Mouse (Mus musculus): ENCODE measurements at regions not wholly inside any gene's neighbourhood (a gene's known extent, or its start where the extent isn't known, plus 50 kb on each side); places are given as distances from the start of the nearest gene placed in this dataset.

GRCm38 (mm10) chr11:79881812-79882211 lies 80.4 kb downstream of the Utp6 start:
- no peak for DNase-seq (ENCODE audit: low spot score)

GRCm38 (mm10) chr11:79878091-79878490 lies 84.1 kb downstream of the Utp6 start:
- DNase-seq (ENCODE audit: low spot score) = peak; percentile 58

GRCm38 (mm10) chr11:79877184-79877745 lies 84.9 kb downstream of the Utp6 start:
- peak; percentile 50 for DNase-seq (ENCODE audit: low spot score)

GRCm38 (mm10) chr11:79871783-79872628 lies 90.2 kb downstream of the Utp6 start:
- no peak for DNase-seq (ENCODE audit: low spot score)

- peak; percentile 63 for DNase-seq (ENCODE audit: low spot score)
Observed at GRCm38 (mm10) chr11:79870189-79870588, 92.0 kb downstream of the Utp6 start.

- no peak for DNase-seq (ENCODE audit: low spot score)
Observed at GRCm38 (mm10) chr11:79869009-79869408, 93.2 kb downstream of the Utp6 start.

DNA sequence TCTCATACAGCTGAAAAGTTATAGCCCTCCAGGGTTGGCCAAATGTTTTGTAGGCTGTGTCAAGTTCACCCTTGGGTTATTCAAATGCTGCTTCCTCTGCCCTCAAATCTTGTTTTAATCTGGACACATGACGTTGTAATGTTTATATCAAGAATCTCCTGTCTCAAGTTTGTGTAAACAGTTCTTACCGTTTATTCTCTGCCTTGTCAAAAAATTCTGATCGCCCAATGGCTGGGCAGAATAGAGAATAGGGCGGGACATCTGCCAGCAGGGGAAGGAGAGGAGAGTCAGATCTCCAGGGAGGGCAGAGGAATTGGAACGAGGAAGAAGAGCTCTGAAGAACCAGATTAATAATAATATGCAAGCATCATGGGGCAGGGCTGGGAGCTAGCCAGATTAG lies 97.4 kb downstream of the Utp6 start:
- DNase-seq (ENCODE audit: low spot score) = peak; percentile 41

- no peak for DNase-seq (ENCODE audit: low spot score)
Observed at GRCm38 (mm10) chr11:79863487-79864175, 98.6 kb downstream of the Utp6 start.

DNA sequence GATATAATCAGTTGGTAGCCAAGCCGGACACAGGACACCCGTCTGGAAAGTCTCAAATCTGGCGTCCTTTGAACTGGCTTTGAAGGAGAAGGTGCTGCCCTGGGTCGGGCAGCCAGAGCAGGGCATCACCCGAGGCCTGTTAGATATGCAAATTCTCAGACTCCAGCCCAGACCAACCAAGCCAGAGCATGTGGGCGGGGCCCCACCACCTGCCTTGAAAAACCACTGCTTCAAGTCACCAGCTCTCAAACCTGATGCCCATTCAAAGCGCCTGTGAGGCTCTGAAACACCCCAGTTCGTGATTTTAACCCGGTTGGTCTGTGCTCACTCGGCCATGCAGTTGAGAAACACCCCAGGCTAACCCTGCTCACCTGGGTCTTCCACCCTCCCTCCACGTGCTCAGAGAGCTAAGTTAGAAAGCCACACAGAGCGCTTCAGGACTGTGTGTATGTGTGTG lies 101.6 kb downstream of the Utp6 start:
- DNase-seq (ENCODE audit: low spot score) = no peak

- no peak for DNase-seq (ENCODE audit: low spot score)
Observed at GRCm38 (mm10) chr11:79856376-79856775, 105.8 kb downstream of the Utp6 start.

DNA sequence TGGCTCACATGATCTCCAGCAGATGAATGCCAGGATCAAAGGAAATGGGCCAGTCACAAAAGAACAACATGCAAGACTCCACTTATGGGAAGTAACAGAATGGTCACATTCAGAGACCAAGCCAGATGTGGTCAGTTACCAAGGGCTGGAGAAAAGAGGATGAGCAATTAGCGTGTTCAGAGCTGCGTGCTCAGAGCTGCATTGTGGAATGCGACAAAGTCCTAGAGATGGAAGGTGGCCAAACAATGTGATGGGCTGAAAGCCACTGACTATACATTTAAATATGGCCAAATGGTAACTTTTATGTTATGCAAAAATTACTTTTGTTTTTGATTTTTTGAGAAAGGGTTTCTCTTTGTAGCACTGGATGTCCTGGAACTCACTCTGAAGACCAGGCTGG lies 112.6 kb downstream of the Utp6 start:
- no peak for DNase-seq (ENCODE audit: low spot score)

- DNase-seq (ENCODE audit: low spot score) = no peak
Observed at GRCm38 (mm10) chr11:79844436-79844835, 117.8 kb downstream of the Utp6 start.

- no peak for DNase-seq (ENCODE audit: low spot score)
Observed at GRCm38 (mm10) chr11:79843021-79843420, 119.2 kb downstream of the Utp6 start.

DNA sequence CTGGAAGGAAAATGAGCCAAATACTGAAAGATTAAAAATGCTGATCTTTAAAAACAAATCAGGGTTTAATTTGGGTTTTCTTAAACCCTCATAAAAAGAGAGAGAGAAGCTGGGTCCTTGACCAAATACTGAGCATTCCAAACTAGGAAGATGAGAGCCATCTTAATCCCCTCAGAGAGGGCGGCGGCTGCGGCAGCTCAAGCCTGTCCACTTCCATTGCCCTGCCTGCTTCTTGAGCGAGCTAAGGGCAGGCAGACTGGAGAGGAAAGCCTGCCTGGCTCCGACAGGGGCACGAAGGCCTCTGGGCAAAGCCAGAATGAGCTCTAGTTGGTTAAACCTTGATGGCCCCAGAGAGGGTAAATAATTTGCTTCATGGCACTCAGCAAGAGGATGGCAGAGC lies 122.2 kb downstream of the Utp6 start:
- no peak for DNase-seq (ENCODE audit: low spot score)

- no peak for DNase-seq (ENCODE audit: low spot score)
Observed at GRCm38 (mm10) chr11:79838051-79838450, 124.1 kb downstream of the Utp6 start.

DNA sequence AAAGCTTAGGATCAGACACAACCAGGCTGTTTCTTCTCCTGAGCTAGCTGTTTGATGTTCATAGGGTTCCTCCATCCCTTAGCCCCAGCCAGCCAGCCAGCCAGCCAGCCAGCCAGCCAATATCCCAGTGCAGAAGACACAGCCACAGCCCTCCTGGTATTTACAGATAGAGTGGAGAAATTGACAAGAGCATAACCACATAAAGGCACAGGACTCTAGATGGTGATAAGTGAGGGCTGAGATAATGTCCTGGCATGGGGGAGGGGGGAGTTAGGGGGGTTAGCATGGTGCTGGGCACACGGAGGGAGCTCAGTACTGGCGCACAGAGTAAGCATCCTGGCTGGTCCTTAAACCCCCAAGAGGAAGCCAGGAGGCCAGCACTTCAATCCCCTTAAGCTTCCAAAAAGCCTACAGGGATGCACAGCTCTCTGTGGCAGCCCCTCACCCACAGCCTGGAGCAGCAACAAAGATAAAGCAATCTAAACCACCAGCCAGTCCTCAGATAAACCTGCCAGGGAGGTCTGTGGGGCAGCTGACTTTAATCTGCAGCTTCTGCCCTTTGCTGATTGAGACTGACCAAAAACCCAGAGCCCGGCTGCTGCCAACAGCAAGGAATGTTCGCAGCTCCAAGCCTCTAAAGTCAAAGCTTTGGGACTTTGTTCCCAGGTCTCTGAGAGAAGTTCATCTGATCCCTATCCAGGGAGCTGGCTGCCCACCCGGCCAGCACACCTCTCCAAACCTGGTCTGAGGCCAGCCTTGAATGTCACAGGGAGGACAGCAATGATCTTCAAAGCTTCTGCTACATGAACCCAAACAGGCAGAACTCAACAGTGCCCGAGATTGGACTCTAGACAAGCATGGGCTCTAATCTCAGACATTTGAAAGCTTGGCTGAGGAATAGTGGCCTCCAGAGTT lies 124.9 kb downstream of the Utp6 start:
- DNase-seq (ENCODE audit: low spot score) = no peak

- no peak for DNase-seq (ENCODE audit: low spot score)
Observed at GRCm38 (mm10) chr11:79835873-79836272, 126.3 kb downstream of the Utp6 start.

DNA sequence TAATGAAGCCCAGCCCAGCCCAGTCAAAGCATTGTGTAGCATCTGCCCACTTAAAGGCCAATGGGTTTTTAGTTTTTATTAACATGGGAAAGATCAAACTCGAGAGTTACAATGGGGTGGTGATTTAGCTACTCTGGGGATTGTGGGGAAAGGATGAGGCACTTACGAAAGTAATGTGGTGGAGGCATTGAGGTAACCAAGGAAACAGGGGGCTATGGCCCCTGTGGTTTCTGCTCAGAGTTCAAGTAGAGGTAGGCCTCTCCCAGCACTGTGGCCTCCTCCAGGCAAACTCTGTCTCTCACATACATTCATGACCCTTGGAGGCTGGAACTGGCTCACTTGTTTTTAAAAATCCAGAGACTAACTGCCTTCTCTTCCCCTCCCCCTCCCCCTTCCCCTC lies 128.4 kb downstream of the Utp6 start:
- no peak for DNase-seq (ENCODE audit: low spot score)

GRCm38 (mm10) chr11:79831591-79832320 lies 130.4 kb downstream of the Utp6 start:
- DNase-seq (ENCODE audit: low spot score) = peak; percentile 54

- DNase-seq (ENCODE audit: low spot score) = no peak
Observed at GRCm38 (mm10) chr11:79830567-79831055, 131.6 kb downstream of the Utp6 start.

- DNase-seq (ENCODE audit: low spot score) = no peak
Observed at GRCm38 (mm10) chr11:79827034-79827433, 135.2 kb downstream of the Utp6 start.
